Mouse (Mus musculus) gastrocnemius, postnatal 4 days (tissue): ENCODE data around the gene Fbxo30. TPM values are rescaled to one million over a fixed set of nuclear protein-coding genes. Genes with fewer than 3 reads are reported as not detected.
"Not testable (repeated sequence)": the region's sequence is repeated elsewhere in the genome, so short reads cannot be mapped to it uniquely, and the experiment has no call there.

Source experiments
- DNase-seq, 2 experiments: peaks; one replicate each; pipeline ENCODE4 v3.0.0; 2021 to 2022; ENCODE audit warnings: low spot score in 2 of 2, mixed read lengths in 2 of 2
- long read RNA-seq, 2 experiments: library from polyadenylated mRNA; stranded (forward); transcript quantifications; one replicate each; pipeline ENCODE4 v2.0.0; 2021
- total RNA-seq, 2 experiments: library from RNA; stranded (reverse); gene quantifications; 2 replicates each; pipeline ENCODE4 v1.2.3; 2021

The Fbxo30 gene
- total RNA-seq, result 10 to 100 TPM; 21.2 to 23.5 TPM
- long read RNA-seq, experiment 1, full-length matches to known transcripts, result 23 of 23 reads
- long read RNA-seq, experiment 1, partial matches to known transcripts, result 0 of 23 reads
- long read RNA-seq, experiment 1, other reads (novel, unspliced or antisense), result 0 of 23 reads
- long read RNA-seq, experiment 2, full-length matches to known transcripts, result 22 of 28 reads
- long read RNA-seq, experiment 2, partial matches to known transcripts, result 2 of 28 reads
- long read RNA-seq, experiment 2, other reads (novel, unspliced or antisense), result 4 of 28 reads

DNA sequence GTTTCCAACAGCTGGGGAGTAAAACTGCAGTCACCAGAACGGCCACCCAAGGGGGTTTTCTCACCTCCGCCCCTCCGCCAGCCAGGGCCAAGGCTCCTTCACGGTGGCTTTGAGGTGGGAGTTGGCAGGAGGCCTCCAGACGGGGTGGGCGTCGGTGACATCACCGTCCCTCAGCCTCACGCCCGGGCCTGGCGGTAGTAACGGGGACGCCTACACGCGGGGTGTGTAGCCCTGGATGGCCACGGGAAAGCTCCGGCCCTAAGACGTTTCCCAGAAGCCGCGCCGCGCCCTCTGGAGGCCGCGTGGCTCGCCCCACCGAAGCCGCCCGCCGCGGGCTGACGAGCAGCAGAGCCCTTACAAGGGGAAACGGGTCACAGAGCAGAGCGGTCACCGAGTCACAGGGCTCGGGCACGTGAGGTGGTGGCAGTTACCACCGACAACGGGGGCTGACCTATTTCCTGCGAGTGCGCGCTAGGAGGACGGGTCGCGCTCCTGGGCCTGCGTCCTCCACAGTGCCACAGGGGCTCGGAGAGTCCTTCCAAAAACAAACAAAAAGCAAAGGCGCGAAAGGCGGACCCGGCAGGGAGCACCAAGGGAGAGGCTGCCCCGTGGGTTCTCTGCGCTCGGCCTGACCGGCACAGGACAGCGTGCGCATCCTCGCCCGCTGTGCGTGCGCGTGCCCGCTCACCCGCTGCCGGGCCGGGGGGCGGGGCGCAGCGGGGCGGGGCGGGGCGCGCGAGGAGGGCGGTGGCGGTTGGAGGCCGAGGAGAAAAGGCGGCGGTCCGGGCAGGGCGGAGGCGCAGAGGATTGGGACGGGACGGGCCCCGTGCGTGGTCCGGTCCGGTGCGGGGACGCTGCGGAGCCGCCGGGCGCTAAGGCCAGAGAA lies at the start of gene Fbxo30:
Gene Fbxo30, plus strand, starts transcription at position 753 of the 886 bp plus-strand sequence.
- peak; percentile 79 to 91 for DNase-seq

DNA sequence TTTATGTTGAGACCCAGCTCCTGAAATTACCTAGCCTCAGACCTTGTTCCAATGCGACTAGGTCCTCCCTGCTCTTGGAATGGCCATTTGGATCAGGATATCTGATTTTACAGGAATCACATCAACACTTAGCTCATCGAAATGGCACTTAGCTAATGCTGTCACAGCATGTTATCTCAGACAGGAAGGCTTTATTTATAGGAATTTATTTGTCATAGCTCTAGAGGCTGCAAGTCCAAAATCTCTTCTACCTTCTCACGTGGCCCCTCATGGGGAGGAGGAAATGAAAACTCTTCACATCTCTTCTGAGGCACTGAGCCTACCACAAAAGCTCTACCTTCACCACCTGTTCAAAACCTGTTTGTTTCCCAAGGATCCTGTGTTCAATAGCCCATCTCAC lies 47.9 kb upstream of the Fbxo30 start:
- DNase-seq, result no peak

DNA sequence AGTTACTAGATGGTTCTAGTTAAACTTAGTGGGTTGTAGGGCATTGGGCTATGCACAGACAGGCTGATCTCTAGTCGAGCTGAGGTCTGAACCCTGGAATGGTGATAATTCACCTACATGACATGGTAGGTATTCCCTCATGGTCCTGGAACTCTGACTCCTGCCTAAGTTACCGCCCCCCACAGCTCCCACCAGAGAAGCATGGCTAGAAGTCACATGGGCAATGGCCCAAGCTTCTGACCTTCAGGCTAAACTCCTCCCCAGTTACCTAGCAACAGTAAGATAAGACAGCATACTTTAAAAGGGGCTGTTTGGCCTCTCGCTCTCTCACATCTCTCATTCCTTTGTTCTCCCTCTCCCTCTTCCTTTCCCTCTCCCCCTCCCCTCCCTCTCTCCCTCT lies 38.1 kb upstream of the Fbxo30 start:
- not testable (repeated sequence) for DNase-seq

DNA sequence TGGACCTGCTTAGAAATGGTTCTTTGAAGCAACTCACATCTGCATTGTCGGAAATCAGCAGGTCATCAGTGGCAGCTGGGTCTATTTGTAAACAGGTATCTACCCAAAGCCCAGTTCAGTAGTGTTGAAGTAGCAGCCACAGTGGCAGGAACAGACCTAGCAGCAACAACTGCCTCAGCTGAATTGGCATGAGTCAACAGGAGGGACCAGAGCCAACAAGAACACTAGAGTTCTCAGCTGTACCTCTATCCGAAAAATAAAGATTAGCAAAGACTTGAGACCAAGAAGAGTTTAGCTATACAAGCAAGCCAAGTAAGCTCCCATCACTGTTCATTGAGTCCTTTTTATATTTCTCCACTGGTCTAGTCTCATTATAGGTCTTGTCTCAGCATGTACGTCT lies 32.9 kb upstream of the Fbxo30 start:
- DNase-seq, result no peak

DNA sequence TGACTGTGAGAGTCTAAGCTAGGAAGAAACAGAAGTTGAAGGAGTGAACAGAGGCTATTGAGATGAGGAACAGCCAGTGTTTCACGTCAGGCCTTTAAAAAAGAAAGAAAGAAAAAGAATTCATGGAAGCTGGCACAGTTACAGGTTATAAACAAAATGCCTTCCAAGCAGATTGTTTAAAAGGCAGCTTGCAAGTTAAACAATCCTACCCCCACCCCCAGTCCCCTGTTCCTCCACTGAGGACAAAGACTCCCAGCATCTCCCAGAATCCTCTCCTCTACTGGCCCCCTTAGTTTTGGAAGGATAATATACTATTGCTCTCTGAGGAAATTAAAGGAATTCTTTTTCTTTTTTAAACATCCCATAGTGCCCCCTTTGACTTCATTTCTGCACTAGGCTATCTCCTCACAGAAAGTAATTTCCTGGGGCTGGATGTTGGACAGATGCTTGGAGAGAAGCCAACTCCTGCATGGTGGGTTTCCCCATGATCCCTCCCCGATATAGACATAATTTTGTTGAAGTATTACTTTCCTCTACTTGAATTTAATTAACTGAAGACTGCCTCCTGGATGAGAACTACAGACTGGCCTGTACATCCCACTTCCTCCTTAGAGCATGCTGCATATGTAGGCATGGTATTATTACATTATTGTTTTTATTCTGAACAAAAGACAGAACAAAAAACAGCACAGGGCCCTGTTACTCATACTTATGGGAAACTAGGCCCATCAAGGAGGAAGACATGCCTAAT lies 30.7 kb upstream of the Fbxo30 start:
- DNase-seq, result no peak

DNA sequence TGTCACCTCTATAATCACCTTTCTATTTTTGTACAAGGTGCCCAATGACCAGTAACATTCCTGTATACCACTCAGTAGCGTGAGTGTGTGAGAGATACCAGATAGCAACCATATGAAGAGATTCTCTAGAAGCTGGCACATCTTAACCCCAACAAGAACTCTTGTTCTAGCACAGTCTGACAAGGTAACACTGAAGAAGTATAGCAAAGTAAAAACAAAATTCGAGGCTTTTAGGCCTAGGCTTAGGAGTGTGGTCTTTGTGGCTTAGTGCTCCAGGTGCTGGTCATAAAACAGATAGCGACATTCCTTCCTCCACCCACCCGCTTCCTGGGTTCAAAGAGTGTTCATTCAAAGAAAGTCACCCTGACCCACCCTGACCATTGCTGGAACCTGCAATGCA lies 27.5 kb upstream of the Fbxo30 start:
- DNase-seq, result not testable (repeated sequence)

DNA sequence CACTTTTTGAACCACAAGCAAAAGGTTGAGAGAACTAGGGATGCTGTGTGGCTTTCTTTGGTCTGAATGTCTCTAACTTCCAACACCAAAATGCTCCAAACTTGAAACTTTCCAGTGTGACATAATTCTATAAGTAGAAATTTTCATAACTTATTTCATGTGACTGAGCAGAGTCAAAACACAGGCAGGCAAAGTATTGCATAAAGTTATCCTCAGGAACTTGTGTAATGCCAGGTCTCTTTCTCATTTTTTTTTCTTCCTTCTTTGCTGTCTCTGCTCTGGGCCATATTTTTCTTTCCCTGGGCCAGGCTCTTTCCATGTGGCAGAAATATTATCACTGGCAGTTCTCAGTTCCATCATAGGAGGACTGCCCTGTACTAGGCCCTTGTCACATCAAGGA lies 21.0 kb upstream of the Fbxo30 start:
- DNase-seq, result no peak

DNA sequence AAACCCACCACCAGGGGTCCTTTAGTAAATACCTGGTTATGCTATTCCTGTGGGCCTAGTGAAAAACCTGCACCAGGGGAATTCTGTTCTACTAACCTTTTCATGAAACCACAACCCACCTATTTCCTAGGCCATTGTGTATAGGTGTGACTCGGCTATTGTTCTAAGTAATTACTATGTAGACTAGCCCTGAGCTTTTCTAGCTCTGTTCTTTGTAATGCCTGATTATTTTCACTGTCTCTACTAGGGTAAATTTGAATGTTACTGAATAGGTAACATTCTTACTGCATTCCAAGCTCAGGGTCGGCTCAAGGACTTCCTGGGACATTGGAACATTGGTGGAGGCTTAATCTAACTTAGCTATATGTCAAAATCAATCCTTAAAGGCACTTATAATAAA lies 18.8 kb upstream of the Fbxo30 start:
- DNase-seq, result not testable (repeated sequence)

DNA sequence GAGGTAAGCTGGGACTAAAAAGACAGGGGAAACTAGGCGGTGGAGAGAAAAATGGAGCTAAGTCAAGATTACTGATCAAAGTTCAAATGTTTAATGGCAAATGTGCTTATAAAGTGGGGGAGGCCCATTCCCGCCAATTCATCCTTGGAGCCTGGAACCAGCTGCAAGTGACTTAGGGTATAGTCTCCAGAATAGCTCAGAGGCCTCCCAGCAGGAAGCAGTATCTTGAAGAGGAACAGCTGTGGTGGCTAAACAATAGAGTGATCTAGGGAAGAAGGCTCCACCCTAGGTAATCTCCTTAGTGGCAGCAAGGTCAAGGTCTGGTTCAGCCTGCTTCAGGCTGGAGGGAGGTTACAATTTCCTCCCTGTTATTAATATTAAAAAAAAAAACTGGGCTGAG lies 17.3 kb upstream of the Fbxo30 start:
- not testable (repeated sequence) for DNase-seq

DNA sequence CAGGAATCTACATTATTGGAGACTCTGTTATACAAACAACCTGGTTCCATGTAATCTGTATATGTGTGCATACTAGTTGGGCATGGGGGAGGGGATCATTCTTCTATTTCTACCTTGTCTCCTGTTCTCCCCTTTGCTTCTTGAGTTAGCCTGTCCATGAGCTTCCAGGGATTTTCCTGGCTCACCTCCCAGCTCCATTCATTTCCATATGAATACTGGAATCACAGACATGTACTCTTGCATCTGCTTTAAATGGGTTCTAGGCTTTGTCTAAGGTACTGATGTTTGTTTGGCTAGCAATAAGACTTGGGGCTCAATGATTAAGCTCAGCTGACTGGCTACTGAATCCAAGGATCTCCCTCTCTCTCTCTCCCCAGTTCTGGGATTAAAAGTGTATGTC lies 12.0 kb upstream of the Fbxo30 start:
- no peak for DNase-seq

DNA sequence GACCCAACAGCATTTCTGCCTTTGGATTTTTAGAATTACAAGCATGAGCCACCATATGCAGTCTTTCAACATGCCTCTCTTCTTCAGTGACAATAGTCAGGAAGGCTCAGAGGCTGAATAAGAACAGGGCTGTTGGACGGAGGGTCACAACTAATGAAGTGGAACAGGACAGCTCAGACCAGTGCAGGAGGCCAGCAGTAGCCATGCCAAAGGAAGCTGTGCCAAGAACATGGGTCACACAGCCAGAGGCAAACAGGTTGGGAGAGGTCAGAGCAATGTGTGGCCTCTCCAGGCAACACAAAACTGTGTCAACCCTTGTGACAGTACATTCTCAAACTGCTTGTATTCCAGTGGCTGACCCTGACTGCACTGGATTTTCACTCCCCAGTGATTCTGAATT lies 6.7 kb upstream of the Fbxo30 start:
- peak in 1 of 2 experiments; percentile 17 for DNase-seq

DNA sequence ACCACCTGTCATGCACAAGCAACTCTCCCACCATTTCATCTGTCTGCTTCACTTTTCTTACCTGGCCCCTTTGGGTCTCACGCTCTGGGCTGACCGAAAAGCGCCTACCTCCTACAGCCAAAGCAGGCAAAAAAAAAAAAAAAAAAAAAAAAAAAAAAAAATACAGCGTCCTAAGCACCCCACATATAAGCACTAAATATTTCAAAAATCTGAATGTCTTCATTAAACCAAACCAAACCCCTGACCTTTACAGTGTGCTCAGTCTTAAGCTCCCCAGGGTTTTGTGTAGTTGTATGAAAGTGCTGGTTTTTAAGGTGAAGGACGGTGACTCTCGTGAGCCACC lies 924 bp upstream of the Fbxo30 start:
- no peak for DNase-seq

DNA sequence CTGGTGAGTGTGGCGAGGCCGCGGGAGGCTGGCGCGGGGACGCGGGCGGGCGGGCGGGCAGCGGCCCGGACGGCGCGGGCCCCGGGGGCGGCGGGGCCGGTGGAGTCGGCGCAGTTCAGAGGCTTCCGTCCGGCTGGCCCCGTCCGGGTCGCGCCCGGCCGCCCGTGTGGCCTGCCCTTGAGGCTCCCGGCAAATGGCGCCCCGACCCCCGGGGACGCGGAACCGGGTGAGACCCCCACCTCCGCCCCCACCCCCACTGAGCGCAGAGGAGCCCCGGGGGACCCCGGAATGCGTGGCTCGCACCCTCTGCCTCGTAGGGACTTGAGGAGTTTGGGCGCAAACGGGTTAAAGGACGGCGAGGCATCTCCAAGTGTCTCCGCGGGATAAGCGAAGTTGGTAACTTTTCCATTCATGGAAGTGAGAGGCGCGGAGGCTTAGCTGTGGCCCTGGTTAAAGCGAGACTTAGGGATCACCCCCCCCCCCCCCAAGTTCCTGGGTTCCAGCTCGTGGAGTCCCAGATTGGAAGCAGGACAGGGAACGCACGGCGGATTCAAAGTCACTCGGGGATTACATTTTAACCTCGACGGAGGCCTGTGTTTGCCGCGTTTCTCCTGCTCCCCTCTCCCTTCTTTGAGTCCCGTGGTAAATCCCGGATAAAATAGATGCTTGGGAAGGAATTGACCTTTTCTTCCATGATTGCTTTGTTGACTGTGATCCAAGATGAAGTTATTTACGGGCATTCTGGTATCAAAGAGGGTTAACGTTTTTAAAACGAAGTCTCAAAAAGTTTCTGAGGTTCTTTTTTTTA lies 572 bp downstream of the Fbxo30 start:
- DNase-seq, result peak in 1 of 2 experiments; percentile 42

DNA sequence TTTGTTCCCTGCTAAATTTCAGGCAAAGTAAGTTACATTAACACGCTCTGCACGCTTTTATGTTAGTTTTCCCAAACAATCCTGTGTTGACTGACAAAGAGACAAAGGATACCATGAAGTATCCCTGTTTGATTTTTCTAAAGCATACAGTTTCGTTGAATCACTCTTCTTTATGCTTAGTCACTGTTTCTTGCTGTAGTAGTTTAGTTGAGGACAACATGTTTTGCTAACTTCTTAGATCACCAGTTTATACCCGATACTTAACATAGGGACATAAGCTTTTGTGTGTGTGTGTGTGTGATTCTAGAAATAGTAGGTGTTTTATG lies 1.1 kb downstream of the Fbxo30 start:
- no peak for DNase-seq

DNA sequence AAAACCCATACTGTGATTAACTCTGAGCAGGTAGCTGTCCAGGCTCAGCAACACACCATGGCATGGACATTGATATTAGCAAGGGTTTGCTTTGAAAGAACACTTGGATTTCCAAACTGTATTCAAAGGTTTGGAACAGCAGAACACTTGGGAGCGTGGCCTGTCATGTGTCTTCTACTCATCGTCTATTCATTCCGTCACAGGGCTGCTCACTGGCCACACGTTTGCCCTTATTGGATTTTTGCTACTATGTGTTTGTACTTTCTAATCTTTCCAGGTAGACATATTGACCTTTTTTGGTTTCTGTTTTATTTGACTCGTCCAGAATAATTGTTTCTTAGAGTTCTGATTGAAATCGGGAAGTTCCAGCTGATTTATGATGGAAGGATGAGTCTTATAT lies 17.3 kb downstream of the Fbxo30 start:
- DNase-seq, result no peak

DNA sequence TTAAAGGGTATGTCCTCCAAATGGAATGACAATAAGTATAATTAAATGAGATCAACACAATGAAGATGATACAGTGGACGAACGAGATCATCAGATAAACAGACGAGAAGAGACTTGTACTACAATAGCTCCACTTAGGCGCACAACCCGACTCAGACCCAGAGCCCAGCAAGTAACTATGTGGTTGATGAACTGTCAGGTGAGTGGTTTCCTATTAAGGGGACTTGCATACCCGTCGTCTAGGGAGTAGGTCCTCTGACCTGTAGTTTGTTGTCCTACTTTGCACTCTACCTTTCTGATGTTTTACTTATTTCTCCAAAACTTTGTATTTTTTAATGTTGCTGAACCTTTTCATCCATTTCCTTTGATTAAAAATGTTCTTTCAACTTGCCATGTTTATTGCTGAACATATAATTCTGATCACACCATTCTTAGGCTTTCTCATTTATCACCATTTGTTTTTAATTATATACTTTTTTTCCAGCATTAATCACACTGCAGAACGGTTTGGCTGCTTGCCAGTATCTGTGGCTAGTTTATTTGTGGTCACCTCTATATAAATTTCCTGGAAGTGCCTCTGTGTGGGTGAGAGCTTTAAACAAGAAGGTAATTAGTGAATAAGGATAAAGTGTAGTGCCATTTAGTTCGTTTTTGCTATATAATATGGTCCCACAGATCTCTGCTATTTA lies 24.4 kb downstream of the Fbxo30 start:
- no peak for DNase-seq

DNA sequence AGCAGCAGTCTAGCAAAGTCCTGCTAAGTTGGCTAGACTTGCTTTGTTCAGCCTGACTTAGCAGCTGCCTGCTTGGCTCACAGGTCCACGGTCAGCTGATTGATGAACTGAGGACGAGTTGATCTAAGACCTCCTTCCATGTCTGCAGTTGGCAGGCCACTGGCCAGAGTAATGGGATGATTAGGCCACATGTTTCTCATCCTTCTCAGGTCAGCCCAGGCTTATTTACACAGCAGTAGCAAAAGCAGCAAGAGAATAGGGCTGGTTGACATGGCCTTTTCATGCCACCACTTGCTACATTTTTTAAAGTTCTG lies 24.9 kb downstream of the Fbxo30 start:
- peak in 1 of 2 experiments; percentile 36 for DNase-seq

DNA sequence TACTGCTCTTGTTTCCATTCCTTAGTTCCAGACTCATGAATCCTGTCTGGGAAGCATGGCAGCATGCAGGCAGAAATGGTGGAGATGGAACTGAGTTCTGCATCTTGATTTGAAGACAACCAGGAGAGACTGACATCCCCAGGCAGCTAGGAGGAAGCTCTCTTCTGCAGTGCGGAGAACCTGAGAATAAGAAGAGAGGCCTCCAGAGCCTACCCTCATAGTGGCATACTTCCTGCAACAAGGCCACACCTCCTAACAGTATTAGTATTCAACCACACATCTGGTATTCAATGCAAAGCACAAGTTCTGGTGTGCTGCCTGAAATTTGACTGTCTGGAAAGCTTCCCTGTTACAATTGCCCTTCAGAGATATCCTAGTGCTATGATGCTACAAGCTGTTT lies 28.7 kb downstream of the Fbxo30 start:
- no peak for DNase-seq

DNA sequence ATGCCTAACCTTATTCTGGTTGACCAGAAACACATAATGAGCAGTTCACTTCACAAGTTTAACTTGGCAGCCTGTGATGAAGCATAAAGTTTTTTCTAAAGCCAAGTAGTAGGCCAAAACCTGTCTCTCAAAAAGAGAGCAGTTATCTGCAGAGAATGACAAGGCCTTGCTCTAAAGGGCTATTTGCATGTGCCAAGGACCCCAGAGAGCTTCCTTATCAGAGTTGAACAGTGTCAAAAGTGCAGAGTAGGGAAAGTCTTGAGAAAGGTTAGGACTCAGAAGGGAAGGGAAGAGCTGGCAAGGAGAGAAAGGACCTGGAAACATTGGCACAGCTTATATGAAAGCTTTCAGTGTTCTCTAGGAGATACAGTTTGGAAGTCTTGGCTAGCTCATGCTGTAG lies 29.4 kb downstream of the Fbxo30 start:
- no peak for DNase-seq

DNA sequence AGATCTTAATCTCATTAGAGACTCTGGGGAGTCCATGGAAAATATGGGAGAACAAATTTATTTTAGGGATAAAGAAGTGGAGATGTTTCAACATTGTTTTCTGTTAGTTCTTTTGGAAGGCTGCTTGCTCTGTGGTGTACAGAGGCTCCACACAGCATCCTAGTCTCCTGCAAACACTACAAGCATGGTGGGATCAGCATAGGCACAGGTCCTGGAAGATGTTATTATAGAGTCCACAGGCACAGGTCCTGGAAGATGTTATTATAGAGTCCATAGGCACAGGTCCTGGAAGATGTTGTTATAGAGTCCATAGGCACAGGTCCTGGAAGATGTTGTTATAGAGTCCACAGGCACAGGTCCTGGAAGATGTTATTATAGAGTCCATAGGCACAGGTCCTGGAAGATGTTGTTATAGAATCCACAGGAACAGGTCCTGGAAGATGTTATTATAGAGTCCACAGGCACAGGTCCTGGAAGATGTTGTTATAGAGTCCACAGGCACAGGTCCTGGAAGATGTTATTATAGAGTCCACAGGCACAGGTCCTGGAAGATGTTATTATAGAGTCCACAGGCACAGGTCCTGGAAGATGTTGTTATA lies 36.8 kb downstream of the Fbxo30 start:
- DNase-seq, result not testable (repeated sequence)
